Mouse (Mus musculus): ENCODE results near the gene Man1b1. TPM values are rescaled to one million over a fixed set of nuclear protein-coding genes. Genes with fewer than 3 reads are reported as not detected.

Man1b1 gene
- total RNA-seq (2021) = 10 to 100 TPM; 21.6 to 22.5 TPM
- polyA plus RNA-seq (2012; rRNA removed) = 8.2 and 9.9 TPM in 2 replicates
- long read RNA-seq, transcript Man1b1-201 (13 exons, 3,755 nt) = major isoform, 18 of 28 reads
- long read RNA-seq, partial matches to known transcripts = 6 of 28 reads
- long read RNA-seq, other reads (novel, unspliced or antisense) = 4 of 28 reads

- peak; percentile 99 to 100 for DNase-seq
- Histone ChIP-seq H3K27me3 (ENCODE audit: control insufficient read depth, insufficient read depth, low read length) (no peaks in the 10 kb centered on the region), H3K4me1 (ENCODE audit: control insufficient read depth, insufficient read depth, low read length) (peaks cover 5% of the 10 kb centered on the region), H3K9ac (ENCODE audit: low read depth, low read length) (peak within 1 kb of the TSS; percentile 82), H3K27ac (peak within 1 kb of the TSS; percentile 89), H3K36me3 (ENCODE audit: control insufficient read depth, insufficient read depth, low read length) (no peaks in the 10 kb centered on the region; the same call in 1 of the 2 replicates), H3K79me2 (replicated peaks; ENCODE audit: control insufficient read depth, insufficient read depth, low read length) (no peaks in the 10 kb centered on the region), H3K4me3 (peak within 1 kb of the TSS; percentile 67)
- TF ChIP-seq POLR2A (IDR thresholded peaks at IDR 0.05; ENCODE audit: insufficient read depth, low read depth, low read length) (peak; percentile 88; the same call in 1 of the 2 replicates), CTCF (IDR thresholded peaks at IDR 0.05) (peak; percentile 59), EP300 (IDR thresholded peaks at IDR 0.05; ENCODE audit: insufficient read depth, low read depth, low read length) (peak; percentile 95)
- intact Hi-C loops (cut with DNase I) = loop anchor here (1.0 to 5.0 kb wide), 2 partner anchors 60 to 77 kb away; partner anchors contain the start of genes Anapc2, Ssna1 and Tmem203
- WGBS = under 1% methylated on average over 78 of the region's 78 CpGs
These were observed at the start of gene Man1b1 for GRCm38 (mm10) chr2:25332286-25333160. Gene Man1b1, plus strand, starts transcription at chr2:25332338.

GRCm38 (mm10) chr2:25285551-25285950 is 46.6 kb upstream of the Man1b1 start:
- H3K79me2 ChIP-seq (replicated peaks; ENCODE audit: control insufficient read depth, insufficient read depth, low read length) = no peaks in the 10 kb centered on the region
- DNase-seq = no peak
- TF ChIP-seq EP300 (IDR thresholded peaks at IDR 0.05; ENCODE audit: insufficient read depth, low read depth, low read length) = no peak
- no peak for TF ChIP-seq POLR2A (IDR thresholded peaks at IDR 0.05; ENCODE audit: insufficient read depth, low read depth, low read length)
- TF ChIP-seq CTCF (IDR thresholded peaks at IDR 0.05) = no peak
- H3K27me3 ChIP-seq (ENCODE audit: control insufficient read depth, insufficient read depth, low read length) = peaks cover 4% of the 10 kb centered on the region
- intact Hi-C loops (cut with DNase I) = no loop called here
- WGBS = 91% methylated on average over 2 of the region's 2 CpGs
- no peak overlapping the region for H3K9ac ChIP-seq (ENCODE audit: low read depth, low read length)
- no peak overlapping the region for H3K4me3 ChIP-seq
- H3K4me1 ChIP-seq (ENCODE audit: control insufficient read depth, insufficient read depth, low read length) = peaks cover 5% of the 10 kb centered on the region
- H3K27ac ChIP-seq = no peak overlapping the region
- no peaks in the 10 kb centered on the region for H3K36me3 ChIP-seq (ENCODE audit: control insufficient read depth, insufficient read depth, low read length)

- no peaks in the 10 kb centered on the region for H3K36me3 ChIP-seq (ENCODE audit: control insufficient read depth, insufficient read depth, low read length)
- 38% methylated on average over 1 of the region's 1 CpGs for WGBS
- no peaks in the 10 kb centered on the region for H3K79me2 ChIP-seq (replicated peaks; ENCODE audit: control insufficient read depth, insufficient read depth, low read length)
- no peak overlapping the region for H3K9ac ChIP-seq (ENCODE audit: low read depth, low read length)
- H3K4me3 ChIP-seq = no peak overlapping the region
- DNase-seq = no peak
- H3K27me3 ChIP-seq (ENCODE audit: control insufficient read depth, insufficient read depth, low read length) = peaks cover 4% of the 10 kb centered on the region
- TF ChIP-seq POLR2A (IDR thresholded peaks at IDR 0.05; ENCODE audit: insufficient read depth, low read depth, low read length) (no peak), EP300 (IDR thresholded peaks at IDR 0.05; ENCODE audit: insufficient read depth, low read depth, low read length) (no peak), CTCF (IDR thresholded peaks at IDR 0.05) (no peak)
- intact Hi-C loops (cut with DNase I) = no loop called here
- H3K4me1 ChIP-seq (ENCODE audit: control insufficient read depth, insufficient read depth, low read length) = peaks cover 5% of the 10 kb centered on the region
- H3K27ac ChIP-seq = no peak overlapping the region
These were observed 45.8 kb upstream of the Man1b1 start for GRCm38 (mm10) chr2:25286314-25286713.

- Histone ChIP-seq H3K4me1 (ENCODE audit: control insufficient read depth, insufficient read depth, low read length) (peaks cover 5% of the 10 kb centered on the region), H3K27me3 (ENCODE audit: control insufficient read depth, insufficient read depth, low read length) (peaks cover 6% of the 10 kb centered on the region), H3K9ac (ENCODE audit: low read depth, low read length) (no peak overlapping the region), H3K4me3 (no peak overlapping the region), H3K36me3 (ENCODE audit: control insufficient read depth, insufficient read depth, low read length) (no peaks in the 10 kb centered on the region), H3K27ac (peak overlapping the region; percentile 7; the same call in 1 of the 2 replicates), H3K79me2 (replicated peaks; ENCODE audit: control insufficient read depth, insufficient read depth, low read length) (no peaks in the 10 kb centered on the region)
- WGBS = 20% methylated on average over 7 of the region's 7 CpGs
- TF ChIP-seq POLR2A (IDR thresholded peaks at IDR 0.05; ENCODE audit: insufficient read depth, low read depth, low read length) = no peak
- TF ChIP-seq CTCF (IDR thresholded peaks at IDR 0.05) = no peak
- no peak for TF ChIP-seq EP300 (IDR thresholded peaks at IDR 0.05; ENCODE audit: insufficient read depth, low read depth, low read length)
- no peak for DNase-seq
- intact Hi-C loops (cut with DNase I) = no loop called here
These were observed 45.1 kb upstream of the Man1b1 start for GRCm38 (mm10) chr2:25286837-25287636.

- Histone ChIP-seq H3K79me2 (replicated peaks; ENCODE audit: control insufficient read depth, insufficient read depth, low read length) (no peaks in the 10 kb centered on the region), H3K36me3 (ENCODE audit: control insufficient read depth, insufficient read depth, low read length) (no peaks in the 10 kb centered on the region), H3K9ac (ENCODE audit: low read depth, low read length) (no peak within 1 kb of the TSS), H3K4me3 (no peak within 1 kb of the TSS), H3K4me1 (ENCODE audit: control insufficient read depth, insufficient read depth, low read length) (peaks cover 7% of the 10 kb centered on the region), H3K27me3 (ENCODE audit: control insufficient read depth, insufficient read depth, low read length) (peaks cover 6% of the 10 kb centered on the region), H3K27ac (peak within 1 kb of the TSS; percentile 7; the same call in 1 of the 2 replicates)
- TF ChIP-seq CTCF (IDR thresholded peaks at IDR 0.05) (no peak), POLR2A (IDR thresholded peaks at IDR 0.05; ENCODE audit: insufficient read depth, low read depth, low read length) (no peak), EP300 (IDR thresholded peaks at IDR 0.05; ENCODE audit: insufficient read depth, low read depth, low read length) (no peak)
- WGBS = 91% methylated on average over 6 of the region's 6 CpGs
- no peak for DNase-seq
- intact Hi-C loops (cut with DNase I) = no loop called here
These were observed 44.0 kb upstream of the Man1b1 start, which contains the start of gene Tmem210 for GRCm38 (mm10) chr2:25287927-25288649. Gene Tmem210, plus strand, starts transcription at chr2:25288145.
